ENCODE assay signal across 8 mouse cellular contexts in the genomic region with DNA sequence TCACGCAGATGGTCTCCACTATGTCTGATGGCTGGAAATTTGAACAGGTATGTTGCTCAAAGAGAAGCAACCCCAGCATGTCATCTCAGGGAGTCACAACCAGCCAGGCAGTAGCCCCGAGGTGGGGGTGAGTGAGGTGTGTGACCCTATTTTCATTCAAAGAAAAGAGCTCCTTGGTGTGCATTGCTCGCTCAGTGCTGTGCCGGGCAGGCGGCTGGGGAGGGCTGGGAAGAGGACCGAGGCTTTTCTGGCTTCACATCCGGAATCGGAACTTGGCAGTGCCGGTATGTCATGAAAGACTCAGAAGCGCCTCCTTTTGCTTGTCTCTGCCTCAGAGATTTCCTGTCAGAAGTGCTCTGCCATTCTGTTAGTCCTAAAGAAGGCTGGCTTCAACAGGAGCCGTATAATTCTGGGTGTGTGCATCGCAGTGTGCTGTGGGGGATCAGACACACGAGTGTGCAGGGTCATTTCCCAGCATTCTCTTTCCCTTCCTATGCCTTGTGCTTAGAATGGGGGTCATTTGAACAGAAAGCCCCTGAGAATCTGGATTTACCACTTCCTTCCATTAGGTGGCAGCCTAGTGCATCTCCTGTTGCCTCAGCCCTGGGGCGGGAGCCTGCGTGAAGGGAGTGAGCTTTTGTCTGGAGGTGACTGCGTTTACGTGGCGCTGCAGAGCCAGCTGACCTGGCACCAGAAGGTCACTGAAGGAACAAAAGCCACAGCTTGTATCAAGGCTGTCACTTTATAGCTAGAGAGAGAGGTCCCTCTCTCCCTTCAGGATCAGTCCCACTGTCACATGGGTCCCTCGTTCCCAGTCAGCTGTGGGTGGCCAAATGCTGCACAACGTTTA. TPM values are rescaled to one million over a fixed set of nuclear protein-coding genes. Genes with fewer than 3 reads are reported as not detected.
DNase-seq lines count a peak whose midpoint lies in the region; ATAC-seq lines count a peak whose summit lies in the region.

No protein-coding gene starts in this region.

- no peaks in the 10 kb centered on the region for H3K27me3 ChIP-seq in midbrain, embryonic 10.5 days (ENCODE audit: low read depth, poor library complexity, severe bottlenecking)

- peaks cover 88% of the 10 kb centered on the region for H3K36me3 ChIP-seq in midbrain, embryonic 10.5 days

- peak; percentile 59 for DNase-seq in urinary bladder, postnatal 14 days (ENCODE audit: low spot score)
- no peak for DNase-seq in urinary bladder, postnatal 10 days (ENCODE audit: low spot score)
- DNase-seq in embryo, embryonic 10.5 days (ENCODE audit: low spot score): peak; percentile 95
- peak; percentile 68 for DNase-seq in gastrocnemius, postnatal 14 days
- DNase-seq in left cerebral cortex, postnatal 36 days (ENCODE audit: low spot score in 2 of 2): peak; percentile 72 to 73
- DNase-seq in midbrain, embryonic 10.5 days (ENCODE audit: low spot score): peak; percentile 83
- peak; percentile 62 for DNase-seq in right cerebral cortex, postnatal 4 days

- intact Hi-C loops in gastrocnemius, postnatal 14 days (cut with DNase I; ENCODE audit: low total_unique reads): loop anchor here (5.0 kb wide), 1 partner anchor 70 kb away; no protein-coding TSS in a partner anchor
- intact Hi-C loops in left cerebral cortex, postnatal 36 days (cut with DNase I): loop anchor here (2.0 kb wide), 1 partner anchor 47 kb away; a partner anchor contains a TSS

- peak; percentile 79 for ATAC-seq in inflammation-experienced regulatory T-cells, adult 6 months

- H3K9me3 ChIP-seq in midbrain, embryonic 10.5 days (replicated peaks): no peaks in the 10 kb centered on the region

- H3K27ac ChIP-seq in midbrain, embryonic 10.5 days (replicated peaks): peak overlapping the region; percentile 78

- H3K4me1 ChIP-seq in midbrain, embryonic 10.5 days: peaks cover 17% of the 10 kb centered on the region

- peak overlapping the region; percentile 16; the same call in 1 of the 2 replicates for H3K4me3 ChIP-seq in midbrain, embryonic 10.5 days

- 34% methylated on average over 20 of the region's 20 CpGs for WGBS in midbrain, embryonic 10.5 days

RNA-seq across cellular contexts. Expression of a gene that starts 7.8 kb away (rescaled TPM):
- total RNA-seq in gastrocnemius, postnatal 14 days (2021): 10 to 100 TPM; 12.8 to 15.5 TPM
- 10 to 100 TPM in 2 of 3 experiments, 1 to 10 TPM in 1; 5.6 to 15.7 (median 14.9) TPM for polyA plus RNA-seq in inflammation-experienced regulatory T-cells, adult 6 months (2017; shearing (Covaris generic))
- total RNA-seq in left cerebral cortex, postnatal 36 days (2021): 10 to 100 TPM; 72.0 to 79.2 TPM
- 9.9 and 18.8 TPM in 2 replicates for polyA plus RNA-seq in midbrain, embryonic 10.5 days (2016; fragmentation: Nextera tagmentation; extraction: Ambion mirVana)

RNA-seq across cellular contexts. Expression of a gene that starts 7.9 kb away (rescaled TPM):
- total RNA-seq in gastrocnemius, postnatal 14 days (2021): 1,000 to 10,000 TPM; 1,042 to 1,140 TPM
- polyA plus RNA-seq in inflammation-experienced regulatory T-cells, adult 6 months (2017; shearing (Covaris generic)): 100 to 1,000 TPM; 696 to 777 (median 721) TPM
- total RNA-seq in left cerebral cortex, postnatal 36 days (2021): 100 to 1,000 TPM; 417 to 474 TPM
- polyA plus RNA-seq in midbrain, embryonic 10.5 days (2016; fragmentation: Nextera tagmentation; extraction: Ambion mirVana): 926 and 929 TPM in 2 replicates

RNA-seq across cellular contexts. Expression of a gene that starts 12.6 kb away (rescaled TPM):
- not detected for total RNA-seq in gastrocnemius, postnatal 14 days (2021)
- not detected for polyA plus RNA-seq in inflammation-experienced regulatory T-cells, adult 6 months (2017; shearing (Covaris generic))
- not detected for total RNA-seq in left cerebral cortex, postnatal 36 days (2021)
- 0.14 and 0.15 TPM in 2 replicates for polyA plus RNA-seq in midbrain, embryonic 10.5 days (2016; fragmentation: Nextera tagmentation; extraction: Ambion mirVana)

RNA-seq across cellular contexts. Expression of a gene that starts 24.2 kb away (rescaled TPM):
- 100 to 1,000 TPM; 103 to 107 TPM for total RNA-seq in gastrocnemius, postnatal 14 days (2021)
- 100 to 1,000 TPM; 173 to 208 (median 179) TPM for polyA plus RNA-seq in inflammation-experienced regulatory T-cells, adult 6 months (2017; shearing (Covaris generic))
- 100 to 1,000 TPM; 115 to 119 TPM for total RNA-seq in left cerebral cortex, postnatal 36 days (2021)
- polyA plus RNA-seq in midbrain, embryonic 10.5 days (2016; fragmentation: Nextera tagmentation; extraction: Ambion mirVana): 256 and 270 TPM in 2 replicates

RNA-seq across cellular contexts. Expression of a gene that starts 34.6 kb away (rescaled TPM):
- not detected for total RNA-seq in gastrocnemius, postnatal 14 days (2021)
- polyA plus RNA-seq in inflammation-experienced regulatory T-cells, adult 6 months (2017; shearing (Covaris generic)): 1 to 10 TPM; 1.1 to 3.5 (median 2.8) TPM
- total RNA-seq in left cerebral cortex, postnatal 36 days (2021): not detected
- 0.11 and 0.17 TPM in 2 replicates for polyA plus RNA-seq in midbrain, embryonic 10.5 days (2016; fragmentation: Nextera tagmentation; extraction: Ambion mirVana)

Comparison
In these comparisons a context has a peak if more than half of its experiments do, and no peak if none do; other contexts are left out.
1. RNA of a gene that starts 7.8 kb away (total RNA-seq): 72.0 to 79.2 TPM in left cerebral cortex, postnatal 36 days; 12.8 to 15.5 TPM in gastrocnemius, postnatal 14 days; every median in the first group is over 4 times any median in the second.